Mouse (Mus musculus): ENCODE results near the gene Gm17402. TPM values are rescaled to one million over a fixed set of nuclear protein-coding genes. Genes with fewer than 3 reads are reported as not detected.

Gm17402 gene
- total RNA-seq (2022), result not detected

GRCm38 (mm10) chr3:67375063-67375462 is at the start of gene Gm17402:
TSS of gene Gm17402 (minus strand) at chr3:67375163.
- DNase-seq, result no peak

- no peak for DNase-seq
Observed at GRCm38 (mm10) chr3:67378215-67378614, 3.3 kb upstream of the Gm17402 start.

GRCm38 (mm10) chr3:67374360-67374778 is 594 bp downstream of the Gm17402 start:
- no peak for DNase-seq

GRCm38 (mm10) chr3:67373872-67374271 is 1.1 kb downstream of the Gm17402 start, which contains the start of gene Mlf1:
TSS of gene Mlf1 (plus strand) at chr3:67374097.
- peak; percentile 90 for DNase-seq

GRCm38 (mm10) chr3:67372781-67373180 is 2.2 kb downstream of the Gm17402 start:
- no peak for DNase-seq

- DNase-seq, result no peak
Observed at GRCm38 (mm10) chr3:67372194-67372593, 2.8 kb downstream of the Gm17402 start.

- no peak for DNase-seq
Observed at GRCm38 (mm10) chr3:67369407-67370079, 5.4 kb downstream of the Gm17402 start.

- DNase-seq, result peak; percentile 80
Observed at GRCm38 (mm10) chr3:67367481-67367880, 7.5 kb downstream of the Gm17402 start.

GRCm38 (mm10) chr3:67366087-67366892 is 8.7 kb downstream of the Gm17402 start:
- no peak for DNase-seq

- no peak for DNase-seq
Observed at GRCm38 (mm10) chr3:67358376-67358775, 16.6 kb downstream of the Gm17402 start.

- no peak for DNase-seq
Observed at GRCm38 (mm10) chr3:67352763-67353149, 22.2 kb downstream of the Gm17402 start.

- DNase-seq, result no peak
Observed at GRCm38 (mm10) chr3:67352128-67352762, 22.7 kb downstream of the Gm17402 start.

GRCm38 (mm10) chr3:67351406-67352127 is 23.4 kb downstream of the Gm17402 start:
- no peak for DNase-seq

GRCm38 (mm10) chr3:67346674-67347073 is 28.3 kb downstream of the Gm17402 start:
- DNase-seq, result no peak

GRCm38 (mm10) chr3:67344599-67344998 is 30.4 kb downstream of the Gm17402 start:
- DNase-seq, result peak; percentile 17

GRCm38 (mm10) chr3:67343004-67343662 is 31.8 kb downstream of the Gm17402 start:
- no peak for DNase-seq

GRCm38 (mm10) chr3:67340921-67341320 is 34.0 kb downstream of the Gm17402 start:
- no peak for DNase-seq

GRCm38 (mm10) chr3:67339558-67339957 is 35.4 kb downstream of the Gm17402 start:
- DNase-seq, result no peak

- no peak for DNase-seq
Observed at GRCm38 (mm10) chr3:67322422-67322821, 52.5 kb downstream of the Gm17402 start.
